Mouse (Mus musculus): Measurements from ENCODE around the gene Zbtb4. TPM values are rescaled to one million over a fixed set of nuclear protein-coding genes. Genes with fewer than 3 reads are reported as not detected.
A peak's percentile ranks its signal among the peaks of the same experiment; 100 is the strongest.

Gene Zbtb4
- polyA plus RNA-seq, 1 experiment from 2014 or later, result 3.0 TPM

- no peak; the same call in 1 of the 2 replicates for ATAC-seq (ENCODE audit: borderline replicate concordance, extremely low read depth, low FRiP score, low TSS enrichment)
- Histone ChIP-seq H3K36me3 (no peaks in the 10 kb centered on the region), H3K9me3 (no peaks in the 10 kb centered on the region), H3K4me2 (peak overlapping the region; percentile 97), H3K4me3 (peak overlapping the region; percentile 59), H3K27me3 (peaks cover 51% of the 10 kb centered on the region), H3K9ac (peak overlapping the region; percentile 55), H3K4me1 (peaks cover 61% of the 10 kb centered on the region), H3K27ac (no peak overlapping the region)
- 2% methylated on average over 12 of the region's 12 CpGs for WGBS
Measured at GRCm38 (mm10) chr11:69803328-69803727, 37.6 kb downstream of the Zbtb4 start.

- 1% methylated on average over 60 of the region's 60 CpGs for WGBS
- peak; percentile 43; the same call in 1 of the 2 replicates for ATAC-seq (ENCODE audit: borderline replicate concordance, extremely low read depth, low FRiP score, low TSS enrichment)
- H3K27me3 ChIP-seq, result peaks cover 51% of the 10 kb centered on the region
- H3K36me3 ChIP-seq, result no peaks in the 10 kb centered on the region
- H3K4me3 ChIP-seq, result peak overlapping the region; percentile 59
- H3K4me2 ChIP-seq, result peak overlapping the region; percentile 97
- no peaks in the 10 kb centered on the region for H3K9me3 ChIP-seq
- peaks cover 60% of the 10 kb centered on the region for H3K4me1 ChIP-seq
- peak overlapping the region; percentile 55 for H3K9ac ChIP-seq
- H3K27ac ChIP-seq, result no peak overlapping the region
Measured at GRCm38 (mm10) chr11:69803786-69804651, 38.3 kb downstream of the Zbtb4 start.

DNA sequence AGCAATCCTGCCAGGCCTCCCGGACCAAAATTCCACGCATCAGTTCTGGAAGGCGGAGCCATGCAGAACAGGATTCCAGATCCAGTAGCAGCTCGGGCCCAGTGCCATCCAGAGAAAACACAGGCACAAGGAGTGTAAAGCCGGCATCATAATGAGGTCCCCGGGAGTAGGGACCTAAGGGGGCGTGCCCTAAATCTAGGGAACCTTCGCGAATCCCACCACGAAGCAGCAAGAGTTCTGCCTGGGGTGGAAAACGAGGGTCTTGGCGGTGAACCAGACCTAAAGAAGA, 38.9 kb downstream of the Zbtb4 start:
- ATAC-seq (ENCODE audit: borderline replicate concordance, extremely low read depth, low FRiP score, low TSS enrichment), result no peak
- peaks cover 54% of the 10 kb centered on the region for H3K4me1 ChIP-seq

DNA sequence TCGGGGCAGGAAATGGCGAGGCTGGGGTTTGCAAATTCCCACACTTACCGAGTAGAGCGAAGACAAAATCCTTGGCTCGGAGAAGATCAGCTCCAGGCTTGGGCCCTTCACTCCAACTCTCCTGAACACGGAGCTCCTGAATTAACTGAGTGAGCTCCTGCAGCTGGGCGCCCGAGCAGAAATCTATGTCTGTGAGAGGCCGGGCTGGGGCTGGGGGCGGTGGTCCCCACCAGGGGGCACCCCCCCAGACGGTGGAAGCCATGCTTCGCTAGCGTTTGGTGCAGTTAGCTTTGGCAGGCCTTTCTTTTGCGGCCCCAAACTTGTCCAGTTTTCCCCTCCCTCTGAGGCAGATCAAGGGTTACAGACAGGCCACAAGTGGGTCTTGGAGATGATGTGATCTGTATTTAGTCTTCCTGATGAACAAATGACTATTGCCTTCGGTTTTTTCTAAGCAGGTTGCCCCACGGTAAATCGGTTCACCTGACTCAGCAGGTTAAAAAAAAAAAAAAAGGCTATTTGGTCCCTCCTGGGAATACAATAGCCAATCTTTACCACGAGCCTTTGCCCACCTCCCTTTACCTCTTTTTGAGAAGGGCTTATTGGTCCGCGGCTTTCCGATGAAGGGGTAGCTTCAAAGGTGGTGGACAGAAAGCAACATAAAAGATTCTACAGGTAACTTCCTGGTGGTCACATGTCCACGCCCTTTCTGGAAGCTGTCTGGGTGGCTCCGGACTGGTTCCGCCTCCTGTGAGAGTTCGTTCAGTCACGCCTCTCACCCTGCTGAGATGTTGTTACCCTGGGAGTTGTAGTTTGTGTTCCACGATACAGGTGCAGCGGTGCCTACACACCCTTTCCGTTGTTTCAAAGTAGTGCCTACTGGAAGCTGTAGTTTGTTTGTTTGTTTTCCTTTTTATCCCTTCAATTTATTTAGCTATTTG, 39.5 kb downstream of the Zbtb4 start, which contains the start of gene Tmem102:
Gene Tmem102, minus strand, starts transcription at position 653 of the 938 bp plus-strand sequence.
- Histone ChIP-seq H3K4me2 (peak within 1 kb of the TSS; percentile 97), H3K4me1 (peaks cover 49% of the 10 kb centered on the region), H3K27me3 (peaks cover 49% of the 10 kb centered on the region), H3K9me3 (no peaks in the 10 kb centered on the region), H3K27ac (no peak within 1 kb of the TSS), H3K36me3 (no peaks in the 10 kb centered on the region), H3K9ac (peak within 1 kb of the TSS; percentile 22; the same call in 1 of the 2 replicates), H3K4me3 (peak within 1 kb of the TSS; percentile 24)
- WGBS, result 10% methylated on average over 29 of the region's 29 CpGs
- ATAC-seq (ENCODE audit: borderline replicate concordance, extremely low read depth, low FRiP score, low TSS enrichment), result no peak

More for the DNA sequence above, 38.9 kb downstream of the Zbtb4 start:
- no peak overlapping the region for H3K27ac ChIP-seq
- WGBS, result 10% methylated on average over 12 of the region's 12 CpGs
- H3K9me3 ChIP-seq, result no peaks in the 10 kb centered on the region
- H3K4me3 ChIP-seq, result peak overlapping the region; percentile 24
- H3K4me2 ChIP-seq, result peak overlapping the region; percentile 97
- H3K36me3 ChIP-seq, result no peaks in the 10 kb centered on the region
- peaks cover 51% of the 10 kb centered on the region for H3K27me3 ChIP-seq
- peak overlapping the region; percentile 22; the same call in 1 of the 2 replicates for H3K9ac ChIP-seq

- no peak overlapping the region for H3K27ac ChIP-seq
- H3K4me2 ChIP-seq, result no peak overlapping the region
- ATAC-seq (ENCODE audit: borderline replicate concordance, extremely low read depth, low FRiP score, low TSS enrichment), result no peak
- peaks cover 38% of the 10 kb centered on the region for H3K27me3 ChIP-seq
- H3K9me3 ChIP-seq, result no peaks in the 10 kb centered on the region
- peaks cover 37% of the 10 kb centered on the region for H3K4me1 ChIP-seq
- whole genome bisulfite sequencing, result 75% methylated on average over 4 of the region's 4 CpGs
- no peak overlapping the region for H3K4me3 ChIP-seq
- no peaks in the 10 kb centered on the region for H3K36me3 ChIP-seq
- no peak overlapping the region for H3K9ac ChIP-seq
Measured at GRCm38 (mm10) chr11:69806378-69806777, 40.7 kb downstream of the Zbtb4 start.

GRCm38 (mm10) chr11:69807641-69808040, 41.9 kb downstream of the Zbtb4 start:
- Histone ChIP-seq H3K27me3 (peaks cover 25% of the 10 kb centered on the region), H3K27ac (no peak overlapping the region), H3K9me3 (no peaks in the 10 kb centered on the region), H3K4me2 (no peak overlapping the region), H3K9ac (no peak overlapping the region), H3K4me3 (no peak overlapping the region), H3K36me3 (no peaks in the 10 kb centered on the region), H3K4me1 (peaks cover 25% of the 10 kb centered on the region)
- WGBS, result 55% methylated on average over 2 of the region's 2 CpGs
- no peak for ATAC-seq (ENCODE audit: borderline replicate concordance, extremely low read depth, low FRiP score, low TSS enrichment)

GRCm38 (mm10) chr11:69810280-69810679, 44.6 kb downstream of the Zbtb4 start:
- Histone ChIP-seq H3K9me3 (no peaks in the 10 kb centered on the region), H3K9ac (no peak overlapping the region), H3K4me1 (no peaks in the 10 kb centered on the region), H3K27me3 (peaks cover 6% of the 10 kb centered on the region), H3K4me2 (no peak overlapping the region), H3K27ac (no peak overlapping the region), H3K4me3 (no peak overlapping the region), H3K36me3 (no peaks in the 10 kb centered on the region)
- no peak for ATAC-seq (ENCODE audit: borderline replicate concordance, extremely low read depth, low FRiP score, low TSS enrichment)

DNA sequence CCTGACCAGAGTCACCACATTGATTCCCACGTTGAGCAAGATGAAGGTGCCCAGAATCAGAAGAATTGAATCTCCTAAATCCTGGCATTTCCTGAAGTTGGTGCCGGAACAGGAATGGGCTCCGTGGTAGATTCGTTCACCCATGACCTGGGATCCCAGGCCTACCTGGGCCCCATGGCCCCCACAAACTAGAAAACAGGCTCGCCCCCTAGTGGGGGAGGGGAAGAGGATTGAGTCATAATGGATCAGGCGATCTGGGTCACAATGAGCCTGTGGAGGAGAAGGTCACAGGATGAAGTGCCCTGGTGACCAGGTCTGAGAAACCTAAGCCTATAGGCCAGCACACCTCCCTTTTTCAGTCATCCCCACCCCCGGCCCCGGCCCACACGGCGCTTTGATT, 49.4 kb downstream of the Zbtb4 start, which contains the start of gene Gm39566:
Gene Gm39566, minus strand, starts transcription at position 144 of the 400 bp plus-strand sequence.
- no peaks in the 10 kb centered on the region for H3K9me3 ChIP-seq
- H3K36me3 ChIP-seq, result no peaks in the 10 kb centered on the region
- H3K4me1 ChIP-seq, result no peaks in the 10 kb centered on the region
- no peak for ATAC-seq (ENCODE audit: borderline replicate concordance, extremely low read depth, low FRiP score, low TSS enrichment)
- no peak within 1 kb of the TSS for H3K4me2 ChIP-seq
- WGBS, result 52% methylated on average over 10 of the region's 10 CpGs
- no peaks in the 10 kb centered on the region for H3K27me3 ChIP-seq
- no peak within 1 kb of the TSS for H3K27ac ChIP-seq
- no peak within 1 kb of the TSS for H3K4me3 ChIP-seq
- no peak within 1 kb of the TSS for H3K9ac ChIP-seq

DNA sequence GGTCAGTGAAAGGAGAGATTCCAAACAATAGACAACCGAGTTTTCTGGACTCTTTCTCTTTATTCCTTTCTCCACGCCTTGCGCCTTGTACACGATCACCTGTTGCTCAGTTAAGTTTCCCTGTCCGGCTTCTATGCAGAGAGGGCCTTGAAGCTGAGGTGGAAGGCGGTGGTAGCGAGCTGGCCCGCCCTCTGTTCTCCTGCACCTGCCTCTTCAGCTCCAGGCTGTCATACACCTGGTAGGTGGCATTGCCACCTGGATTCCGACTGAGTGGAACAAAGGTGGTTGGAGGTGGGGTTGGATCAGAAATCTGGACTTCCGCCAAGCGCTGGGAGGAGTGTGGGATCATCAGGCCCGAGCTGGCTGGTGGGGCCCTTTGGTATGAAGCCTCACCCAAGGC, 50.8 kb downstream of the Zbtb4 start:
- no peaks in the 10 kb centered on the region for H3K9me3 ChIP-seq
- no peak overlapping the region for H3K27ac ChIP-seq
- H3K36me3 ChIP-seq, result no peaks in the 10 kb centered on the region
- no peak overlapping the region for H3K9ac ChIP-seq
- H3K4me2 ChIP-seq, result no peak overlapping the region
- no peaks in the 10 kb centered on the region for H3K4me1 ChIP-seq
- no peaks in the 10 kb centered on the region for H3K27me3 ChIP-seq
- no peak overlapping the region for H3K4me3 ChIP-seq
- 80% methylated on average over 12 of the region's 12 CpGs for WGBS
- no peak for ATAC-seq (ENCODE audit: borderline replicate concordance, extremely low read depth, low FRiP score, low TSS enrichment)

GRCm38 (mm10) chr11:69818365-69818764, 52.7 kb downstream of the Zbtb4 start, which contains the start of gene Spem2:
Gene Spem2, minus strand, starts transcription at chr11:69818465.
- no peak within 1 kb of the TSS for H3K4me2 ChIP-seq
- H3K4me3 ChIP-seq, result no peak within 1 kb of the TSS
- H3K9me3 ChIP-seq, result no peaks in the 10 kb centered on the region
- H3K4me1 ChIP-seq, result no peaks in the 10 kb centered on the region
- H3K36me3 ChIP-seq, result no peaks in the 10 kb centered on the region
- no peaks in the 10 kb centered on the region for H3K27me3 ChIP-seq
- 77% methylated on average over 2 of the region's 2 CpGs for WGBS
- no peak for ATAC-seq (ENCODE audit: borderline replicate concordance, extremely low read depth, low FRiP score, low TSS enrichment)
- no peak within 1 kb of the TSS for H3K9ac ChIP-seq
- no peak within 1 kb of the TSS for H3K27ac ChIP-seq

DNA sequence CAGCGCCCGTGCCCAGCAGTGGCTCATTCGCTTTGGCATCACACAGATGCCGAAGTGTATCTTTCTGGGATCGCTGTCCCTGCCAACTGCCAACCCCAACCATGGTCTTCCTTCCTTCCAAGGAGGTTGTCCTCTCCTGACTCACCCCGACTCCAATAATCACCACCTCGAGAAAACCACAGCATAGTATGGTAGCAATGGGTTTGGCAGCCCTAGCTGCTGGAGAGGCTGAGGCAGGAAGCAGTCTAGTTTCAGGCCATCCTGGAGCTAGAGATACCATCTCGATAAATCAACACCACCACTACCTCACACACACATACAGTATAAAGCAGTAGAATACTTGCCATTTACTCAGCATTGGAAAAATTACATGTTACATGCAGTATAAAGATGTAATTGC, 53.2 kb downstream of the Zbtb4 start:
- H3K36me3 ChIP-seq, result no peaks in the 10 kb centered on the region
- no peaks in the 10 kb centered on the region for H3K27me3 ChIP-seq
- no peak overlapping the region for H3K4me2 ChIP-seq
- no peak overlapping the region for H3K9ac ChIP-seq
- WGBS, result 91% methylated on average over 8 of the region's 8 CpGs
- H3K4me1 ChIP-seq, result no peaks in the 10 kb centered on the region
- H3K27ac ChIP-seq, result no peak overlapping the region
- H3K4me3 ChIP-seq, result no peak overlapping the region
- no peak for ATAC-seq (ENCODE audit: borderline replicate concordance, extremely low read depth, low FRiP score, low TSS enrichment)
- H3K9me3 ChIP-seq, result no peaks in the 10 kb centered on the region
